Mouse (Mus musculus): Measurements from ENCODE around the gene Erc1.

GRCm38 (mm10) chr6:119782416-119782815 lies 65.6 kb downstream of the Erc1 start:
- TF ChIP-seq CTCF (IDR thresholded peaks at IDR 0.05; ENCODE audit: low read depth) (no peak), EP300 (IDR thresholded peaks at IDR 0.05; ENCODE audit: low read depth) (no peak)

All from liver, postnatal 0 days (tissue).